Mouse (Mus musculus) G1E (cell line): Measurements from ENCODE around the gene Kalrn. TPM values are rescaled to one million over a fixed set of nuclear protein-coding genes. Genes with fewer than 3 reads are reported as not detected.

Source experiments
- ATAC-seq: 2 replicates; pipeline ENCODE4 v1.8.0; 2016; ENCODE audit warnings: mild to moderate bottlenecking; ENCODE audit not compliant: insufficient number of reproducible peaks, poor library complexity, low FRiP score, severe bottlenecking; ENCODE audit errors: extremely low read depth
- DNase-seq: peaks from one replicate; pipeline ENCODE4 v3.0.0; 2012; ENCODE audit warnings: low spot score
- H3K27me3 ChIP-seq: 2 replicates; pipeline ENCODE4 v1.6.1; 2012; ENCODE audit warnings: mild to moderate bottlenecking, low read length, inconsistent platforms; ENCODE audit not compliant: insufficient read depth
- H3K36me3 ChIP-seq: replicated peaks from 2 replicates; pipeline ENCODE3; 2012; ENCODE audit warnings: mild to moderate bottlenecking, inconsistent platforms
- H3K4me1 ChIP-seq: 2 replicates; pipeline ENCODE4 v1.6.1; 2012; ENCODE audit warnings: low read depth, low read length, inconsistent platforms, mixed read lengths; ENCODE audit not compliant: insufficient read depth
- H3K4me3 ChIP-seq: 2 replicates; pipeline ENCODE4 v1.5.1; 2012; ENCODE audit warnings: low read depth, mild to moderate bottlenecking, inconsistent platforms, low read length, moderate library complexity, mixed read lengths
- H3K9me3 ChIP-seq: replicated peaks from 2 replicates; pipeline ENCODE4 v1.6.1; 2012; ENCODE audit warnings: inconsistent platforms
- CTCF ChIP-seq: IDR thresholded peaks from 2 replicates; pipeline ENCODE4 v1.5.1; 2012; ENCODE audit warnings: low read depth, low read length, inconsistent platforms, mixed read lengths
- GATA1 ChIP-seq: IDR thresholded peaks from 2 replicates; pipeline ENCODE4 v1.6.1; 2012; ENCODE audit warnings: borderline replicate concordance, low read length, inconsistent platforms, mixed read lengths
- GATA2 ChIP-seq: IDR thresholded peaks from 2 replicates; pipeline ENCODE4 v1.6.1; 2012; ENCODE audit warnings: low read depth, low read length, inconsistent platforms, borderline replicate concordance
- POLR2AphosphoS5 ChIP-seq: IDR thresholded peaks from 2 replicates; pipeline ENCODE4 v1.6.1; 2012; ENCODE audit warnings: low read depth, low read length, inconsistent platforms; ENCODE audit not compliant: insufficient replicate concordance
- TAL1 ChIP-seq: conservative IDR thresholded peaks from 2 replicates; pipeline ENCODE4 v1.6.1; 2012; ENCODE audit warnings: low read depth, low read length, inconsistent platforms, mixed read lengths
- polyA plus RNA-seq: library from polyadenylated mRNA; stranded (reverse); fragments of >175 nt; gene quantifications from 2 replicates; pipeline ENCODE4 v1.2.3, GENCODE M21; 2012
- total RNA-seq, 2 experiments: library from RNA; stranded (forward) in 1 of 2; stranded (reverse) in 1 of 2; fragments of 200-1000 nt in 1 of 2; fragments of >200 nt in 1 of 2; fragmentation: Nextera tagmentation in 1 of 2; gene quantifications; 2 replicates each; pipeline ENCODE4 v1.2.3; 2014 to 2017

The Kalrn gene
- total and polyA plus RNA-seq, 3 experiments, result 0.88 to 2.8 (median 1.8) TPM

DNA sequence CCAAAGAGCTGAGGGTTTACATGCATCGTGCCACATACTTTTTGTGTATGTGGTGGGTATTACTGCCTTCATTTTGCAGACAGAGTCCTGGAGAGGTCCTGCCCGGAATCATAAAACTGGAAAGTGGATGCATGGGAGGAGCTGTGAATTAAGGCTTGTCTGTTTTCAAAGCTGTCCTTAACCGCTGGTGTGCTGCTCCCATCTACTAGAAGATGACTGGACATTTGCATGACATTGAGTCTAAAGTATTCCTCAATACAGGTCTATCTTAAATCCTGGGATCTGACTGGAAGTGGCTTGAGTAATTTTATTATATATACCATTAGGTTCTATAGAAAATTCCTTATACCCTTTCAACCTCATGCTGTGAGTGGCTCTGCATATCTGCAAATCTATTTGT is 418.4 kb downstream of the Kalrn start:
- H3K27me3 ChIP-seq, result peaks cover 2% of the 10 kb centered on the region
- no peaks in the 10 kb centered on the region for H3K36me3 ChIP-seq
- ATAC-seq (no peak), DNase-seq (no peak)
- no peaks in the 10 kb centered on the region for H3K9me3 ChIP-seq
- H3K4me3 ChIP-seq, result no peak overlapping the region
- H3K4me1 ChIP-seq, result no peaks in the 10 kb centered on the region
- TF ChIP-seq TAL1, result no peak
- TF ChIP-seq CTCF, result no peak
- TF ChIP-seq GATA2, result no peak
- TF ChIP-seq POLR2AphosphoS5, result no peak
- no peak for TF ChIP-seq GATA1

GRCm38 (mm10) chr16:34151528-34152071 is 421.7 kb downstream of the Kalrn start:
- Histone ChIP-seq H3K36me3 (no peaks in the 10 kb centered on the region), H3K4me1 (no peaks in the 10 kb centered on the region), H3K4me3 (no peak overlapping the region), H3K27me3 (no peaks in the 10 kb centered on the region; the same call in none of the 2 replicates), H3K9me3 (no peaks in the 10 kb centered on the region)
- DNase-seq (no peak), ATAC-seq (no peak)
- TF ChIP-seq GATA2, result no peak
- TF ChIP-seq TAL1, result no peak
- TF ChIP-seq POLR2AphosphoS5, result no peak
- TF ChIP-seq CTCF, result no peak
- TF ChIP-seq GATA1, result no peak

DNA sequence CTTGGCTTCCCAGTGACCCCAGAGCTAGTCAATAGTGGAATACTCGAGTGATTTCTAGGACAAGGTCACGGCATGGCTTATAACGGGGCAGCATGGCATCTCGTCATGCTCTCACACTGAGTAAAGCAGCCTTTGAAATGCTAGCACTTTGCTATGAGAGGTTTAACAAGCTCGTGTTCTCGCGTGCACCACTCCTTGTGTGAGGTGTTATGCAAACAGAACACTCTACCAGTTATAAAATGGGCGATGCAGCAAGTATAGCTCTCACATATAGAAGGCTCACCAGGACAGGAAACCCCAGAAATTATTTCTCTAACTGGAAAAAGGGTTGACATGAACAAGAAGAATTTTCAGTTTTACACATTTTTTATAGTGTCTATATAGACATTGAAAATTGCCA is 431.7 kb downstream of the Kalrn start:
- Histone ChIP-seq H3K4me1 (no peaks in the 10 kb centered on the region), H3K4me3 (no peak overlapping the region), H3K36me3 (no peaks in the 10 kb centered on the region), H3K9me3 (no peaks in the 10 kb centered on the region), H3K27me3 (peaks cover 4% of the 10 kb centered on the region; the same call in 1 of the 2 replicates)
- TF ChIP-seq TAL1 (no peak), CTCF (no peak), GATA1 (no peak), POLR2AphosphoS5 (no peak), GATA2 (no peak)
- no peak for DNase-seq
- ATAC-seq, result no peak

DNA sequence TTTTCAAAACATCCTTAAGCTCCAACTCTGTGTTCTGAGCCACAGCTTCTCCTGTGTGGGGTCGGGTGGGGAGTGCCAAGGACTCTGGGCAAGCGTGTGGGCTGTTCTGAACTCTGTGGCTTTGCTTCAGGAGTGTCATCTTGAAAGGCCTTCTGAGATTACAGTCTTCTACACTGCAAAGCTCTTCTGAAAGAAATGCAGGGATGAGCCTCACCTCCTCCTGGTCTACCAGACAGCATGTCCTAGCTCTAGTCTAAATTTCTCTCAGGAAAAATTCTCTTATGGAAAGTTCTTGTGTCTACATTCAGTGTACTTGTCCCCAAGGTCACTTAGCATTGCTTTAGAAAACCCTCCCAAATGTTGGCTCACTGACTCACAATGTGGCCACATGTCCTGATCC is 438.3 kb downstream of the Kalrn start:
- no peaks in the 10 kb centered on the region for H3K36me3 ChIP-seq
- peaks cover 19% of the 10 kb centered on the region for H3K27me3 ChIP-seq
- H3K9me3 ChIP-seq, result no peaks in the 10 kb centered on the region
- no peak for TF ChIP-seq POLR2AphosphoS5
- H3K4me3 ChIP-seq, result no peak overlapping the region
- ATAC-seq, result no peak
- no peak for DNase-seq
- no peaks in the 10 kb centered on the region for H3K4me1 ChIP-seq

GRCm38 (mm10) chr16:34134628-34135027 is 438.7 kb downstream of the Kalrn start:
- H3K9me3 ChIP-seq, result no peaks in the 10 kb centered on the region
- no peaks in the 10 kb centered on the region for H3K4me1 ChIP-seq
- H3K36me3 ChIP-seq, result no peaks in the 10 kb centered on the region
- TF ChIP-seq TAL1, result no peak
- no peak for TF ChIP-seq CTCF
- no peak for TF ChIP-seq GATA1
- TF ChIP-seq POLR2AphosphoS5, result no peak
- no peak for TF ChIP-seq GATA2
- ATAC-seq (no peak), DNase-seq (no peak)
- no peak overlapping the region for H3K4me3 ChIP-seq
- H3K27me3 ChIP-seq, result peaks cover 20% of the 10 kb centered on the region

DNA sequence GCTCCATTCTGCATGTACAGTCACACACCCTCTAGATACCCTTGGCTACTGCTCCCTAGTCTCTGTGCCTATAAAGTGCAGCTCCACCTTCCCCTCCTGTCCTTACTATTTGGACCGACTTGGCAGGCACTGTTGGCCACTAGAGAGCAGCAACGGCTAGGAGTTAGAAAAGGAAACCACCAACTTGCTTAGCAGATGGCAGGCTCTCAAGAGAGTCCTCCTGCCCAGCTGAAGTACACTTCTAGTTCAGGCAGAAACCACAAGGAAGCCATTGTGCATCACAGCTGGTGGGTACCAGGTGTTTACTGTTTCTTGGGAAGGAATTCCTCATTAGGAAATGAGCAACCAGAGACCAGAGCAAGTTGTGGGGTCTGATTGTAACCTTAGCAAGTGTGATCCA is 447.7 kb downstream of the Kalrn start:
- peaks cover 67% of the 10 kb centered on the region for H3K27me3 ChIP-seq

DNA sequence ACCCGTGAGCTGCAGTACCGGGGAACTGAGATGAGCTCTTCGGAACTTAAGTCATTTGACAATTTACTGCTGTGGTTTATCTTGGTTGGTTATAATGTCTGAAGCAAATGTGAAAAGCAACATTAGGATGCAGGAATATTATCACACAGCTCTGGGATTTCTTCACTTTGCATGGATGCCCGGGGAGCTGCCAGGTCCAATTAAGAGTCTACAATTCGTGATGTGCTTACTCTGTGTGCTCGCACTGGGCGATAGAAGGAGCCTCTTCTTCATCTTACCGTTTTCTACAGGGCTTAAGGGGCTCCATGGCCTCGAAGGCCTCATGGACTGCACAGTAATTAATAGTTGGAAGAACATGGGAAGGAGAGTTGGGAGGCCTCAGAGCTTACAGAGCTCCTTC is 450.8 kb downstream of the Kalrn start:
- no peaks in the 10 kb centered on the region for H3K4me1 ChIP-seq
- TF ChIP-seq GATA1 (no peak), TAL1 (no peak), CTCF (no peak), GATA2 (no peak), POLR2AphosphoS5 (no peak)
- ATAC-seq, result no peak
- no peak for DNase-seq
- no peaks in the 10 kb centered on the region for H3K36me3 ChIP-seq
- no peak overlapping the region for H3K4me3 ChIP-seq
- H3K27me3 ChIP-seq, result peaks cover 70% of the 10 kb centered on the region
- H3K9me3 ChIP-seq, result no peaks in the 10 kb centered on the region

More for the DNA sequence above, 447.7 kb downstream of the Kalrn start:
- no peak overlapping the region for H3K4me3 ChIP-seq
- H3K36me3 ChIP-seq, result no peaks in the 10 kb centered on the region
- TF ChIP-seq CTCF (no peak), GATA1 (no peak), TAL1 (no peak), POLR2AphosphoS5 (no peak), GATA2 (no peak)
- H3K9me3 ChIP-seq, result no peaks in the 10 kb centered on the region
- ATAC-seq (no peak), DNase-seq (no peak)
- H3K4me1 ChIP-seq, result no peaks in the 10 kb centered on the region
